Mouse (Mus musculus): Measurements from ENCODE around the gene Gm7544. TPM values are rescaled to one million over a fixed set of nuclear protein-coding genes. Genes with fewer than 3 reads are reported as not detected.
"Not testable (repeated sequence)": the region's sequence is repeated elsewhere in the genome, so short reads cannot be mapped to it uniquely, and the experiment has no call there.

The Gm7544 gene
- polyA plus RNA-seq, 1 experiment from 2014 or later, result not detected

DNA sequence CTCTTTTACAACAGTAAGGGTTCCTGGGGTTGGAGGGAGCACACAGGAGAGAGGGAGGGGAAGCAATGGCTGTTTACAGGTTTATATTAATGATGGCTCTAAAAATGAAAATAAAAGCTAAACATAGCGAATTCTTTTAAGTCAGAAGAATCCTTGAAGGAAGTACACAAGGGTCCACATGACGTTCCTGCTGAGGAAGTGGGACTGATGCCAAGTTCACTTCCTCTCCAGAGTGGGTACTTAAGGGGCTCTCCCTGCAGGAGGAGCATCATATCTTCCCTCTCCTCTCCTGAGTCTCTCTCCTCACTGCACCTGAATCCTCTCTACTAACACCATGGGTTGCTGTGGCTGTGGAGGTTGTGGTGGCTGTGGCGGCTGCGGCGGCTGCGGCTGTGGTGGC is 31.2 kb downstream of the Gm7544 start, which contains the start of gene A030014E15Rik:
Gene A030014E15Rik (plus strand): TSS at position 268 of the 400 bp plus-strand sequence.
- no peak for DNase-seq (ENCODE audit: low spot score)

DNA sequence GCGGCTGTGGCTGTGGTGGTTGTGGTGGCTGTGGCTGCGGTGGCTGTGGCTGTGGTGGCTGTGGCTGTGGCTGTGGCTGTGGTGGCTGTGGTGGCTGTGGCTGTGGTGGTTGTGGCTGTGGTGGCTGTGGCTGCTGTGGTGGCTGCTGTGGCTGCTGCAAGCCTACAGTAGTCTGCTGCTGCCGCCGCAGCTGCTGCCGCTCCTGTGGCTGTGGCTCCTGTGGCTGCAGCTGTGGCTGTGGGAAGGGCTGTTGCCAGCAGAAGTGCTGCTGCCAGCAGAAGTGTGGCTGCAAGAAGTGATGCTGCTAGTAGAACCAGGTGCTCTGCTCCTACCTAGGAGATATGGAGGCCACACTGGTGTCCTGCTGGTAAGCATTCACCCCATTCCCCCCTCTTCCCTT is 42.4 kb downstream of the Gm7544 start:
- DNase-seq (ENCODE audit: low spot score), result not testable (repeated sequence)

DNA sequence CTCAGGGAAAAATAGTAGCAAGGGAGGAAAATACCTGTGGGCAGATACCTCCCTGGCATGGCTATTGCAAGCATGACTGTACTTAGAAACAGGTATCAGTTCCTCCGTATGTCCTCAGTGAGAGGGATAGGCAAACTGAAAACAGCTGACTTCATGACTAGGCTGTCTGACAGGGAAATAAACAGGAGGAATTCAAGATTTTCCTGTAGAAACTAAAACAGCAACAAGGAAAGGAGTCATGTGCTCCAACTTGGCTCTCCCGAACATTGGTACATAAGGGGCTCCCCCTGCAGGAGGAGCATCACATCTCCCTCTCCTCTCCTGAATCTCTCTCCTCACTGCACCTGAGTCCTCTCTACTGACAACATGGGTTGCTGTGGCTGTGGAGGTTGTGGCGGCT is 42.8 kb downstream of the Gm7544 start, which contains the start of gene A030005L19Rik:
Gene A030005L19Rik (plus strand): TSS at position 301 of the 400 bp plus-strand sequence.
- DNase-seq (ENCODE audit: low spot score), result no peak

DNA sequence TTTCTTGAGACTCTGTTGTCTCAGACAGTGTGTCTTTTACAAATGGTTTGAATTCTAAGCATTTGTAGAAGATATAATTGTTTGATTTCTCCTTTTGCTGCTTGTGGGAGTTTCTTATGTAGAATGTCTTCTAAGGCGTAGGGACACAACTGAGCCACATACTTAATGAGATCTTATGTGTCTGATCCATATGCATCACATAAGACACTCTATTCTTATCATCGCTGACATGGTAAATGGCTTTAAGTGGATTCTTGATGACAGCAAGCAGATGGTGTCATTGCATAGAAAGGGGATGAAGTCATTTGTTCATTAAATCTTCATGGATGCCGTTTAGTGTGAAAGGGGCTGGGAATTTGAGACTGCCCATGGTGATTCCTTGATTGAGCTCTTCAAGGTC is 49.9 kb downstream of the Gm7544 start:
- DNase-seq (ENCODE audit: low spot score), result no peak

Other genes starting within 250 kb of the Gm7544 start
- 255 and 259 TPM in 2 replicates for gene Mff, start 231.1 kb downstream of the Gm7544 start, polyA plus RNA-seq (2015; fragmentation: Nextera tagmentation; extraction: Ambion mirVana)
- 0.17 and 0.47 TPM in 2 replicates for gene Tm4sf20, start 187.6 kb downstream of the Gm7544 start, polyA plus RNA-seq (2015; fragmentation: Nextera tagmentation; extraction: Ambion mirVana)
- not detected in 2 replicates for gene Gm47791, start 184.8 kb downstream of the Gm7544 start, polyA plus RNA-seq (2015; fragmentation: Nextera tagmentation; extraction: Ambion mirVana)
- gene Agfg1, start 116.5 kb downstream of the Gm7544 start, polyA plus RNA-seq (2015; fragmentation: Nextera tagmentation; extraction: Ambion mirVana), result 45.2 and 50.4 TPM in 2 replicates
- 0.27 and 0.35 TPM in 2 replicates for gene A030005L19Rik, start 42.7 kb downstream of the Gm7544 start, polyA plus RNA-seq (2015; fragmentation: Nextera tagmentation; extraction: Ambion mirVana)
- not detected in 2 replicates for gene A030014E15Rik, start 31.1 kb downstream of the Gm7544 start, polyA plus RNA-seq (2015; fragmentation: Nextera tagmentation; extraction: Ambion mirVana)
- not detected in 2 replicates for gene Gm6217, start 24.6 kb downstream of the Gm7544 start, polyA plus RNA-seq (2015; fragmentation: Nextera tagmentation; extraction: Ambion mirVana)
- not detected in 2 replicates for gene A030003K21Rik, start 12.6 kb downstream of the Gm7544 start, polyA plus RNA-seq (2015; fragmentation: Nextera tagmentation; extraction: Ambion mirVana)
- gene Gm47955, start 4.3 kb upstream of the Gm7544 start, polyA plus RNA-seq (2015; fragmentation: Nextera tagmentation; extraction: Ambion mirVana), result not detected in 2 replicates
- not detected in 2 replicates for gene Gm47959, start 44.5 kb upstream of the Gm7544 start, polyA plus RNA-seq (2015; fragmentation: Nextera tagmentation; extraction: Ambion mirVana)
- 0.09 and 0.15 TPM in 2 replicates for gene Slc19a3, start 82.4 kb upstream of the Gm7544 start, polyA plus RNA-seq (2015; fragmentation: Nextera tagmentation; extraction: Ambion mirVana)
- not detected in 2 replicates for gene Krtap28-10, start 86.5 kb upstream of the Gm7544 start, polyA plus RNA-seq (2015; fragmentation: Nextera tagmentation; extraction: Ambion mirVana)
- not detected in 2 replicates for gene Gm47969, start 88.9 kb upstream of the Gm7544 start, polyA plus RNA-seq (2015; fragmentation: Nextera tagmentation; extraction: Ambion mirVana)
- gene A030005K14Rik, start 103.4 kb upstream of the Gm7544 start, polyA plus RNA-seq (2015; fragmentation: Nextera tagmentation; extraction: Ambion mirVana), result not detected in 2 replicates
- gene Krtap28-13, start 104.9 kb upstream of the Gm7544 start, polyA plus RNA-seq (2015; fragmentation: Nextera tagmentation; extraction: Ambion mirVana), result not detected in 2 replicates
- 5.7 and 7.6 TPM in 2 replicates for gene Ccl20, start 160.8 kb upstream of the Gm7544 start, polyA plus RNA-seq (2015; fragmentation: Nextera tagmentation; extraction: Ambion mirVana)
- gene Daw1, start 203.7 kb upstream of the Gm7544 start, polyA plus RNA-seq (2015; fragmentation: Nextera tagmentation; extraction: Ambion mirVana), result 0.08 TPM in 1 of 2 replicates, not detected in the other

Data from thymus, postnatal 0 days (tissue).